Mouse (Mus musculus): Measurements from ENCODE around the gene Qrich2. TPM values are rescaled to one million over a fixed set of nuclear protein-coding genes. Genes with fewer than 3 reads are reported as not detected.

Gene Qrich2
- polyA plus RNA-seq, 1 experiment from 2014 or later = 0.32 TPM

GRCm38 (mm10) chr11:116405601-116406000, 60.4 kb downstream of the Qrich2 start:
- H3K4me2 ChIP-seq (replicated peaks; ENCODE audit: low read depth, low read length) = no peak overlapping the region
- no peaks in the 10 kb centered on the region for H3K36me3 ChIP-seq (ENCODE audit: insufficient read depth, low read length)
- no peak overlapping the region for H3K4me3 ChIP-seq (ENCODE audit: low read length)
- ATAC-seq (ENCODE audit: low FRiP score, low TSS enrichment) = no peak
- no peak overlapping the region for H3K9ac ChIP-seq (replicated peaks; ENCODE audit: low read length)
- 88% methylated on average over 4 of the region's 4 CpGs for WGBS
- peaks cover 5% of the 10 kb centered on the region; the same call in 1 of the 2 replicates for H3K4me1 ChIP-seq (ENCODE audit: insufficient read depth, low read length)
- no peaks in the 10 kb centered on the region for H3K27me3 ChIP-seq (ENCODE audit: insufficient read depth, low read length)
- no peak overlapping the region for H3K27ac ChIP-seq (ENCODE audit: low read length)
- no peaks in the 10 kb centered on the region for H3K9me3 ChIP-seq (ENCODE audit: low read length)

GRCm38 (mm10) chr11:116400560-116400959, 65.5 kb downstream of the Qrich2 start:
- H3K4me2 ChIP-seq (replicated peaks; ENCODE audit: low read depth, low read length) = no peak overlapping the region
- no peak for ATAC-seq (ENCODE audit: low FRiP score, low TSS enrichment)
- WGBS = 48% methylated on average over 4 of the region's 4 CpGs
- H3K36me3 ChIP-seq (ENCODE audit: insufficient read depth, low read length) = peaks cover 3% of the 10 kb centered on the region; the same call in 1 of the 2 replicates
- H3K9ac ChIP-seq (replicated peaks; ENCODE audit: low read length) = 0 out of 2 replicates have a peak overlapping the region, but pooled peaks have one; percentile 42
- H3K4me1 ChIP-seq (ENCODE audit: insufficient read depth, low read length) = peaks cover 11% of the 10 kb centered on the region; the same call in 1 of the 2 replicates
- peak overlapping the region; percentile 75 for H3K27ac ChIP-seq (ENCODE audit: low read length)
- H3K9me3 ChIP-seq (ENCODE audit: low read length) = no peaks in the 10 kb centered on the region
- H3K4me3 ChIP-seq (ENCODE audit: low read length) = no peak overlapping the region
- H3K27me3 ChIP-seq (ENCODE audit: insufficient read depth, low read length) = no peaks in the 10 kb centered on the region

- H3K9ac ChIP-seq (replicated peaks; ENCODE audit: low read length) = no peak overlapping the region
- no peaks in the 10 kb centered on the region for H3K9me3 ChIP-seq (ENCODE audit: low read length)
- 89% methylated on average over 11 of the region's 11 CpGs for WGBS
- no peak for ATAC-seq (ENCODE audit: low FRiP score, low TSS enrichment)
- H3K4me1 ChIP-seq (ENCODE audit: insufficient read depth, low read length) = peaks cover 11% of the 10 kb centered on the region; the same call in 1 of the 2 replicates
- peaks cover 11% of the 10 kb centered on the region; the same call in 1 of the 2 replicates for H3K36me3 ChIP-seq (ENCODE audit: insufficient read depth, low read length)
- H3K4me3 ChIP-seq (ENCODE audit: low read length) = no peak overlapping the region
- H3K27ac ChIP-seq (ENCODE audit: low read length) = no peak overlapping the region
- H3K27me3 ChIP-seq (ENCODE audit: insufficient read depth, low read length) = no peaks in the 10 kb centered on the region
- H3K4me2 ChIP-seq (replicated peaks; ENCODE audit: low read depth, low read length) = no peak overlapping the region
These were observed 67.7 kb downstream of the Qrich2 start for GRCm38 (mm10) chr11:116398348-116398677.

GRCm38 (mm10) chr11:116397517-116398347, 68.3 kb downstream of the Qrich2 start:
- H3K9me3 ChIP-seq (ENCODE audit: low read length) = no peaks in the 10 kb centered on the region
- no peak overlapping the region for H3K4me2 ChIP-seq (replicated peaks; ENCODE audit: low read depth, low read length)
- peaks cover 11% of the 10 kb centered on the region; the same call in 1 of the 2 replicates for H3K36me3 ChIP-seq (ENCODE audit: insufficient read depth, low read length)
- H3K27ac ChIP-seq (ENCODE audit: low read length) = no peak overlapping the region
- 68% methylated on average over 8 of the region's 8 CpGs for WGBS
- H3K4me3 ChIP-seq (ENCODE audit: low read length) = no peak overlapping the region
- no peak for ATAC-seq (ENCODE audit: low FRiP score, low TSS enrichment)
- no peak overlapping the region for H3K9ac ChIP-seq (replicated peaks; ENCODE audit: low read length)
- peaks cover 11% of the 10 kb centered on the region; the same call in 1 of the 2 replicates for H3K4me1 ChIP-seq (ENCODE audit: insufficient read depth, low read length)
- H3K27me3 ChIP-seq (ENCODE audit: insufficient read depth, low read length) = no peaks in the 10 kb centered on the region

GRCm38 (mm10) chr11:116396934-116397330, 69.1 kb downstream of the Qrich2 start:
- Histone ChIP-seq H3K4me3 (ENCODE audit: low read length) (no peak overlapping the region), H3K36me3 (ENCODE audit: insufficient read depth, low read length) (peaks cover 11% of the 10 kb centered on the region; the same call in 1 of the 2 replicates), H3K4me1 (ENCODE audit: insufficient read depth, low read length) (peaks cover 11% of the 10 kb centered on the region; the same call in 1 of the 2 replicates), H3K4me2 (replicated peaks; ENCODE audit: low read depth, low read length) (no peak overlapping the region), H3K27me3 (ENCODE audit: insufficient read depth, low read length) (no peaks in the 10 kb centered on the region), H3K27ac (ENCODE audit: low read length) (no peak overlapping the region), H3K9me3 (ENCODE audit: low read length) (no peaks in the 10 kb centered on the region), H3K9ac (replicated peaks; ENCODE audit: low read length) (no peak overlapping the region)
- 96% methylated on average over 3 of the region's 3 CpGs for WGBS
- ATAC-seq (ENCODE audit: low FRiP score, low TSS enrichment) = no peak

GRCm38 (mm10) chr11:116396276-116396933, 69.6 kb downstream of the Qrich2 start:
- no peak for ATAC-seq (ENCODE audit: low FRiP score, low TSS enrichment)
- no peak overlapping the region for H3K4me3 ChIP-seq (ENCODE audit: low read length)
- H3K9me3 ChIP-seq (ENCODE audit: low read length) = no peaks in the 10 kb centered on the region
- no peak overlapping the region for H3K4me2 ChIP-seq (replicated peaks; ENCODE audit: low read depth, low read length)
- no peaks in the 10 kb centered on the region for H3K27me3 ChIP-seq (ENCODE audit: insufficient read depth, low read length)
- WGBS = 84% methylated on average over 11 of the region's 11 CpGs
- peaks cover 8% of the 10 kb centered on the region; the same call in 1 of the 2 replicates for H3K4me1 ChIP-seq (ENCODE audit: insufficient read depth, low read length)
- H3K27ac ChIP-seq (ENCODE audit: low read length) = no peak overlapping the region
- H3K9ac ChIP-seq (replicated peaks; ENCODE audit: low read length) = no peak overlapping the region
- peaks cover 11% of the 10 kb centered on the region; the same call in 1 of the 2 replicates for H3K36me3 ChIP-seq (ENCODE audit: insufficient read depth, low read length)

DNA sequence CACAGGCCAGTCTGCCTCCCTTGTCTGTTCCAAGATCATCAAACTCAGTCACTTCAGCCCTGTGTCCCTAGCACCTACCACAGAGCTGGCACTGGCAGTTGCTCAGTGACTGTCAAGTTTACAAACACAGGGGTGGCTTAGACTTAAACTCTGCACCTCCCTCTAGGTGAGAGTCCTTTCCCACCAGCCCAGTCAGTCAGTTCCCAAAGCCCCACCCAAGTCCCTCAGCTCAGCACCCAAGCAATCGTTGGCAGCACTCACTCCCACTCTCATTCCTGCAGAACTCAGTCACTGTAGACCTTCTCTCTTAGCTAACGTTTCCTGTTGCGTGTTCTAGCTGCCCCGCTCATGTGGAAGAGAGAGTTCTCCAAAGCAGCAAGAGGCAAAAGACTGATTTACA, 71.3 kb downstream of the Qrich2 start:
- no peak overlapping the region for H3K4me2 ChIP-seq (replicated peaks; ENCODE audit: low read depth, low read length)
- no peak overlapping the region for H3K9ac ChIP-seq (replicated peaks; ENCODE audit: low read length)
- H3K4me3 ChIP-seq (ENCODE audit: low read length) = no peak overlapping the region
- no peaks in the 10 kb centered on the region for H3K27me3 ChIP-seq (ENCODE audit: insufficient read depth, low read length)
- H3K9me3 ChIP-seq (ENCODE audit: low read length) = no peaks in the 10 kb centered on the region
- peaks cover 11% of the 10 kb centered on the region; the same call in 1 of the 2 replicates for H3K36me3 ChIP-seq (ENCODE audit: insufficient read depth, low read length)
- WGBS = 74% methylated on average over 4 of the region's 4 CpGs
- ATAC-seq (ENCODE audit: low FRiP score, low TSS enrichment) = no peak
- H3K4me1 ChIP-seq (ENCODE audit: insufficient read depth, low read length) = no peaks in the 10 kb centered on the region
- 0 out of 2 replicates have a peak overlapping the region, but pooled peaks have one; percentile 10 for H3K27ac ChIP-seq (ENCODE audit: low read length)

Other genes starting within 250 kb of the Qrich2 start
- 3.5 and 4.1 TPM in 2 replicates for gene Evpl, start 228.2 kb downstream of the Qrich2 start, polyA plus RNA-seq (2015; fragmentation: Nextera tagmentation; extraction: Ambion mirVana)
- 95.9 and 96.7 TPM in 2 replicates for gene Srp68, start 192.0 kb downstream of the Qrich2 start, polyA plus RNA-seq (2015; fragmentation: Nextera tagmentation; extraction: Ambion mirVana)
- gene Galr2, start 185.3 kb downstream of the Qrich2 start, polyA plus RNA-seq (2015; fragmentation: Nextera tagmentation; extraction: Ambion mirVana) = 0.14 and 0.19 TPM in 2 replicates
- 71.5 and 72.5 TPM in 2 replicates for gene Exoc7, start 159.0 kb downstream of the Qrich2 start, polyA plus RNA-seq (2015; fragmentation: Nextera tagmentation; extraction: Ambion mirVana)
- gene Foxj1, start 130.8 kb downstream of the Qrich2 start, polyA plus RNA-seq (2015; fragmentation: Nextera tagmentation; extraction: Ambion mirVana) = 2.7 and 3.5 TPM in 2 replicates
- gene Rnf157, start 53.2 kb downstream of the Qrich2 start, polyA plus RNA-seq (2015; fragmentation: Nextera tagmentation; extraction: Ambion mirVana) = 6.1 and 6.8 TPM in 2 replicates
- 51.2 and 51.4 TPM in 2 replicates for gene Ubald2, start 32.1 kb downstream of the Qrich2 start, polyA plus RNA-seq (2015; fragmentation: Nextera tagmentation; extraction: Ambion mirVana)
- gene Prpsap1, start 28.0 kb upstream of the Qrich2 start, polyA plus RNA-seq (2015; fragmentation: Nextera tagmentation; extraction: Ambion mirVana) = 217 and 226 TPM in 2 replicates
- gene Sphk1, start 64.7 kb upstream of the Qrich2 start, polyA plus RNA-seq (2015; fragmentation: Nextera tagmentation; extraction: Ambion mirVana) = 5.8 and 5.9 TPM in 2 replicates
- 5.8 and 6.4 TPM in 2 replicates for gene Ube2o, start 115.2 kb upstream of the Qrich2 start, polyA plus RNA-seq (2015; fragmentation: Nextera tagmentation; extraction: Ambion mirVana)
- gene Aanat, start 120.2 kb upstream of the Qrich2 start, polyA plus RNA-seq (2015; fragmentation: Nextera tagmentation; extraction: Ambion mirVana) = not detected in 2 replicates
- 11.4 and 12.8 TPM in 2 replicates for gene Rhbdf2, start 160.8 kb upstream of the Qrich2 start, polyA plus RNA-seq (2015; fragmentation: Nextera tagmentation; extraction: Ambion mirVana)
- 1.3 and 1.5 TPM in 2 replicates for gene Prcd, start 187.3 kb upstream of the Qrich2 start, polyA plus RNA-seq (2015; fragmentation: Nextera tagmentation; extraction: Ambion mirVana)
- 17.0 and 17.5 TPM in 2 replicates for gene Cygb, start 188.1 kb upstream of the Qrich2 start, polyA plus RNA-seq (2015; fragmentation: Nextera tagmentation; extraction: Ambion mirVana)

All from kidney, embryonic 16.5 days (tissue).